Mouse (Mus musculus) brain, embryonic 14.5 days (tissue): ENCODE results near the gene Trim3.

Experiments
- CTCF ChIP-seq: fragments of 200-500 bp; IDR thresholded peaks from 2 replicates; pipeline ENCODE4 v1.5.1; 2012; ENCODE audit warnings: inconsistent platforms, mild to moderate bottlenecking, moderate library complexity, borderline replicate concordance; ENCODE audit not compliant: insufficient read depth, insufficient read length; ENCODE audit errors: extremely low read depth
- POLR2A ChIP-seq: fragments of 200-500 bp; IDR thresholded peaks from 2 replicates; pipeline ENCODE4 v1.6.1; 2012; ENCODE audit warnings: mild to moderate bottlenecking, inconsistent platforms, borderline replicate concordance; ENCODE audit not compliant: poor library complexity, insufficient read depth, insufficient read length, severe bottlenecking; ENCODE audit errors: extremely low read depth

DNA sequence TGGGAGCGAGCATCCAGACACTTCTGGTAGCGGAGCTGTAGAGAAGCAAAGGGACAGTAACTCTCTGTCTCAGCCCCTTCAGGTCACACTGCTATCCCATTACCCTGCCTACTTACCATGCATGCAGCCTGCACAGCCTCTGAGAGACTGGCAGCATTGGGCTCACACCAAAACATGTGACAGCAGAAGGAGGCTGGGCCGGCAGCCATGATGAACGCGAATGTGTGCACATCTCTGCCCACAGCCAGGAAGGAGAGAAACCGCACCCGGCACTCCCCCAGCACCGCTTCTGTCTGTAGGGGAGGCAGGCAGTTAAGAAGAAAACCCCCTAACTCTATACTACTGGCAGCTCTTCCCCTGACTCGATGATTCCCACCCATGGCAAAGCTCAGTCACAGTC, 74.4 kb downstream of the Trim3 start:
- TF ChIP-seq POLR2A (no peak), CTCF (no peak)
